Mouse (Mus musculus): ENCODE data around the gene Dis3.

- TF ChIP-seq CTCF (IDR thresholded peaks at IDR 0.05) (no peak), EP300 (IDR thresholded peaks at IDR 0.05) (peak; percentile 78)
Observed at GRCm38 (mm10) chr14:99058959-99059586, 40.5 kb downstream of the Dis3 start.

Measured in lung, postnatal 0 days (tissue).